Mouse (Mus musculus): ENCODE measurements at regions not wholly inside any gene's neighbourhood (a gene's known extent, or its start where the extent isn't known, plus 50 kb on each side); places are given as distances from the start of the nearest gene placed in this dataset.

- TF ChIP-seq POLR2A (IDR thresholded peaks at IDR 0.05; ENCODE audit: insufficient read depth, low read depth, low read length) (no peak), EP300 (IDR thresholded peaks at IDR 0.05; ENCODE audit: insufficient read depth, low read depth, low read length) (no peak)
Measured at GRCm38 (mm10) chr15:59744411-59744931, 271.9 kb downstream of the 4933412E24Rik start.
